ENCODE assay signal across 16 mouse cellular contexts in the genomic region with DNA sequence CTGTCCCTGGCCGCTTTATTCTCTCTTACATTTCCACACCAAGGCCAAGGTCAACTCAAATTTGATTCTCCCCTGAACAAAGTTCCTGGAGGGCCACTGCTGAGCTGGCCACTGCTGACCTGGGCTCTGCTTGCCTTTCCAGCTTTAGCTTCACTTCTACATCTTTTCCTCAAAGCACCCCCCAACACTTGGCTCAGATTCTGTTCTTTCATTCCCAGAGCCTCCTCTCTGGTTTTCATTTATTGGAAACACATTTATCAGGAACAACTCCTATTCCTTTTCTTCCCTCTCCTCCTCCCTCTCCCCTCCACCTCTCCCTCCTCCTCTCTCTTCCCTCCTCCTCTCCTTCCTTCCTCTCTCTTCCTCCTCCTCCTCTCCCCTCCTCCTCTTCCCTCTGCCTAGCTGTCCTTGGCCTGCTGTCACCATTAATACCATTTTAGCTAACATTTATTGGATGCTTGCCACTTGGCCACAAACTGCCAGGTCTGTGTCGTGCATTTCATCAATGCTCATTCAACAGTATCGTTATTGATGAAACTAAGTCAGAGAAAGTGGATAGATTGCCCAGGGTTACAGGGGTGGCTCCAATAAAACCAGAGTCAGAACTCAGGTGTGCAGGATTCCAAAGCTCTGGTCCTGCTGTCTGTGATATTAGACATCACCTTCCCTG. TPM values are rescaled to one million over a fixed set of nuclear protein-coding genes. Genes with fewer than 3 reads are reported as not detected.
DNase-seq lines count a peak whose midpoint lies in the region; ATAC-seq and TF ChIP-seq lines count a peak whose summit lies in the region.
"Had no signal": no experiment of that assay in that cellular context is flagged by ENCODE, and none has a peak within 500 bp of the region (broad histone marks: within the 10 kb centered on the region; RNA-seq: fewer than 3 reads in every experiment).

No protein-coding gene starts in this region.

- no peaks in the 10 kb centered on the region for H3K36me3 ChIP-seq in forebrain, embryonic 14.5 days (ENCODE audit: control insufficient read depth, insufficient read depth, low read length)
- no peaks in the 10 kb centered on the region for H3K36me3 ChIP-seq in forebrain, embryonic 11.5 days (ENCODE audit: control insufficient read depth, insufficient read depth, low read length)
- H3K36me3 ChIP-seq in limb, embryonic 14.5 days (ENCODE audit: control insufficient read depth, insufficient read depth, low read length) = no peaks in the 10 kb centered on the region
- H3K36me3 ChIP-seq in limb, embryonic 10.5 days = no peaks in the 10 kb centered on the region
- H3K36me3 ChIP-seq in liver, embryonic 15.5 days (replicated peaks) = no peaks in the 10 kb centered on the region

- TF ChIP-seq POLR2A in limb, embryonic 14.5 days (IDR thresholded peaks at IDR 0.05; ENCODE audit: borderline replicate concordance, extremely low read depth, insufficient read depth, insufficient read length) = no peak

- peaks cover 13% of the 10 kb centered on the region for H3K4me1 ChIP-seq in forebrain, embryonic 14.5 days (ENCODE audit: control insufficient read depth, insufficient read depth, low read length)
- peaks cover 7% of the 10 kb centered on the region for H3K4me1 ChIP-seq in forebrain, embryonic 11.5 days (replicated peaks; ENCODE audit: control insufficient read depth, insufficient read depth, low read length)
- peaks cover 16% of the 10 kb centered on the region for H3K4me1 ChIP-seq in limb, embryonic 14.5 days (ENCODE audit: control insufficient read depth, insufficient read depth, low read length)
- peaks cover 42% of the 10 kb centered on the region for H3K4me1 ChIP-seq in limb, embryonic 10.5 days
- H3K4me1 ChIP-seq in liver, embryonic 15.5 days (replicated peaks) = peaks cover 28% of the 10 kb centered on the region

- ATAC-seq in forebrain, embryonic 14.5 days = no peak
- ATAC-seq in forebrain, embryonic 11.5 days (replicated peaks; ENCODE audit: low FRiP score) = no peak
- ATAC-seq in limb, embryonic 14.5 days (ENCODE audit: low FRiP score, low read depth) = no peak
- ATAC-seq in liver, embryonic 15.5 days (ENCODE audit: insufficient read depth) = no peak

- peak overlapping the region; percentile 14; the same call in 1 of the 2 replicates for H3K4me2 ChIP-seq in forebrain, embryonic 14.5 days (ENCODE audit: low read length)
- no peak overlapping the region for H3K4me2 ChIP-seq in forebrain, embryonic 11.5 days (ENCODE audit: low read depth, low read length, severe bottlenecking)
- H3K4me2 ChIP-seq in limb, embryonic 14.5 days (replicated peaks; ENCODE audit: low read depth, low read length, severe bottlenecking) = no peak overlapping the region
- peak overlapping the region; percentile 13 for H3K4me2 ChIP-seq in liver, embryonic 15.5 days
- H3K4me2 ChIP-seq: lung, embryonic 14.5 days had no signal

- no peak overlapping the region for H3K4me3 ChIP-seq in forebrain, embryonic 14.5 days (ENCODE audit: low read depth, low read length)
- no peak overlapping the region for H3K4me3 ChIP-seq in forebrain, embryonic 11.5 days (ENCODE audit: low read depth, low read length)
- H3K4me3 ChIP-seq in limb, embryonic 14.5 days (replicated peaks; ENCODE audit: low read length) = no peak overlapping the region
- no peak overlapping the region for H3K4me3 ChIP-seq in limb, embryonic 10.5 days
- no peak overlapping the region for H3K4me3 ChIP-seq in liver, embryonic 15.5 days (replicated peaks)

- DNase-seq in forebrain, embryonic 14.5 days (ENCODE audit: low spot score) = no peak
- DNase-seq in forebrain, embryonic 11.5 days (ENCODE audit: low spot score) = no peak
- DNase-seq in limb, embryonic 14.5 days (ENCODE audit: low spot score) = peak; percentile 63
- DNase-seq in limb, embryonic 10.5 days (ENCODE audit: low spot score) = no peak
- DNase-seq in 3T3-L1 (ENCODE audit: low read depth, low spot score) = peak; percentile 22
- no peak for DNase-seq in frontal cortex, postnatal 25 days (ENCODE audit: low spot score in 2 of 2)
- DNase-seq: cerebellum, adult 9-10 months; gastrocnemius, postnatal 10 days; heart, adult 18-20 months; heart, postnatal 36 days; kidney, adult 8-10 months; lung, embryonic 14.5 days; lung, postnatal 36 days; retina, postnatal 1 day; right cerebral cortex, postnatal 4 days had no signal

- WGBS in forebrain, embryonic 14.5 days = 46% methylated on average over 3 of the region's 3 CpGs
- 82% methylated on average over 3 of the region's 3 CpGs for WGBS in forebrain, embryonic 11.5 days
- 56% methylated on average over 3 of the region's 3 CpGs for WGBS in limb, embryonic 14.5 days
- WGBS in limb, embryonic 10.5 days = 84% methylated on average over 3 of the region's 3 CpGs
- WGBS in liver, embryonic 15.5 days (ENCODE audit: insufficient replicate concordance) = 54% methylated on average over 3 of the region's 3 CpGs

- no peak overlapping the region for H3K27ac ChIP-seq in forebrain, embryonic 14.5 days (ENCODE audit: low read depth, low read length)
- no peak overlapping the region for H3K27ac ChIP-seq in forebrain, embryonic 11.5 days (ENCODE audit: low read depth, low read length)
- no peak overlapping the region for H3K27ac ChIP-seq in limb, embryonic 14.5 days (replicated peaks; ENCODE audit: low read depth, low read length)
- H3K27ac ChIP-seq in limb, embryonic 10.5 days = no peak overlapping the region
- H3K27ac ChIP-seq in liver, embryonic 15.5 days (replicated peaks) = peak overlapping the region; percentile 64

- no peaks in the 10 kb centered on the region for H3K9me3 ChIP-seq in forebrain, embryonic 14.5 days (replicated peaks; ENCODE audit: control insufficient read depth, low read length)
- H3K9me3 ChIP-seq in forebrain, embryonic 11.5 days (ENCODE audit: control insufficient read depth, low read length) = no peaks in the 10 kb centered on the region
- no peaks in the 10 kb centered on the region for H3K9me3 ChIP-seq in limb, embryonic 14.5 days (ENCODE audit: control insufficient read depth, low read length)
- no peaks in the 10 kb centered on the region for H3K9me3 ChIP-seq in limb, embryonic 10.5 days (replicated peaks)
- H3K9me3 ChIP-seq in liver, embryonic 15.5 days (replicated peaks) = no peaks in the 10 kb centered on the region

- H3K9ac ChIP-seq in forebrain, embryonic 14.5 days (ENCODE audit: low read length) = no peak overlapping the region
- H3K9ac ChIP-seq in forebrain, embryonic 11.5 days (ENCODE audit: low read length) = no peak overlapping the region
- no peak overlapping the region for H3K9ac ChIP-seq in limb, embryonic 14.5 days (ENCODE audit: low read depth, low read length, severe bottlenecking)
- no peak overlapping the region for H3K9ac ChIP-seq in liver, embryonic 15.5 days
- H3K9ac ChIP-seq: lung, embryonic 14.5 days had no signal

- H3K27me3 ChIP-seq in forebrain, embryonic 14.5 days (replicated peaks; ENCODE audit: control insufficient read depth, insufficient read depth, low read length) = no peaks in the 10 kb centered on the region
- peaks cover 4% of the 10 kb centered on the region; the same call in 1 of the 2 replicates for H3K27me3 ChIP-seq in forebrain, embryonic 11.5 days (ENCODE audit: control insufficient read depth, insufficient read depth, low read length)
- H3K27me3 ChIP-seq in limb, embryonic 14.5 days (ENCODE audit: control insufficient read depth, insufficient read depth, low read length) = peaks cover 24% of the 10 kb centered on the region
- peaks cover 44% of the 10 kb centered on the region for H3K27me3 ChIP-seq in limb, embryonic 10.5 days (ENCODE audit: low read depth, poor library complexity, severe bottlenecking)
- H3K27me3 ChIP-seq in liver, embryonic 15.5 days = peaks cover 34% of the 10 kb centered on the region

RNA-seq across cellular contexts. Expression of gene Ddah1, which starts 3.2 kb away (rescaled TPM):
- polyA plus RNA-seq in forebrain, embryonic 14.5 days (2014; fragmentation: Nextera tagmentation; extraction: Ambion mirVana) = 129 and 147 TPM in 2 replicates
- 71.2 and 84.3 TPM in 2 replicates for polyA plus RNA-seq in forebrain, embryonic 11.5 days (2014; fragmentation: Nextera tagmentation; extraction: Ambion mirVana)
- 32.2 and 35.4 TPM in 2 replicates for polyA plus RNA-seq in limb, embryonic 14.5 days (2012; rRNA removed)
- 47.1 and 48.2 TPM in 2 replicates for polyA plus RNA-seq in limb, embryonic 14.5 days (2014; fragmentation: Nextera tagmentation; extraction: Ambion mirVana)
- 13.7 and 14.2 TPM in 2 replicates for polyA plus RNA-seq in limb, embryonic 10.5 days (2016; fragmentation: Nextera tagmentation; extraction: Ambion mirVana)
- polyA plus RNA-seq in liver, embryonic 15.5 days (2015; fragmentation: Nextera tagmentation; extraction: Ambion mirVana) = 44.5 and 47.4 TPM in 2 replicates

Comparison
In these comparisons a context has a peak if more than half of its experiments do, and no peak if none do; other contexts are left out.
1. DNase-seq: peak in limb, embryonic 14.5 days (single experiment) and 3T3-L1 (single experiment); none in forebrain, embryonic 14.5 days (single experiment), forebrain, embryonic 11.5 days (single experiment), limb, embryonic 10.5 days (single experiment) and frontal cortex, postnatal 25 days (0 of 2).
2. H3K4me2 ChIP-seq: peak in forebrain, embryonic 14.5 days (single experiment) and liver, embryonic 15.5 days (single experiment); none in forebrain, embryonic 11.5 days (single experiment) and limb, embryonic 14.5 days (single experiment).